Mouse (Mus musculus): Measurements from ENCODE around the gene Pkn1.
A peak's percentile ranks its signal among the peaks of the same experiment; 100 is the strongest.

Pkn1 gene

GRCm38 (mm10) chr8:83652744-83653661, 46.0 kb downstream of the Pkn1 start:
- DNase-seq (ENCODE audit: low spot score): no peak

GRCm38 (mm10) chr8:83652030-83652743, 46.8 kb downstream of the Pkn1 start, which contains the start of gene Gipc1:
Gene Gipc1 (plus strand): TSS chr8:83652677.
- DNase-seq (ENCODE audit: low spot score): peak; percentile 98

GRCm38 (mm10) chr8:83649699-83650098, 49.3 kb downstream of the Pkn1 start:
- DNase-seq (ENCODE audit: low spot score): no peak

- no peak for DNase-seq (ENCODE audit: low spot score)
Measured at GRCm38 (mm10) chr8:83648031-83648430, 50.9 kb downstream of the Pkn1 start.

DNA sequence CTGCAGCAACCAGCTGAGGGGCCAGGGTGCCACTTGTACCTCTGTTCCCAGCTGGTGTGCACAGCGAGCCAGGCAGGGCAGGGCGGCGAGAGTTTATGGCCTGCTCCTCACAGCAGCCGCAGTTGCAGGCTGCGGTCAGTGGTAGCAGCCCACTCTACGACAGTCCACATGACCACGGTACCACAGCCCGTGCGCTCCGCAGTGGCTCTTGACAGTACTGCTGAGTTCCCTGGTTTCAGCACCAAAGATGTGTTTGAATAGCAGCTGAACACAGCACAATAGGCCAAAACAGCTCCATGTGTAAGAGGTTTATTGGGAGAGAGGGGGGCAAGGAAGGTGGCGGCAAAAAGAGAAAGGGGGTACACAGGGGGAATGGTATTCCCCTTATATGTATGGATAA, 51.5 kb downstream of the Pkn1 start:
- no peak for DNase-seq (ENCODE audit: low spot score)

DNA sequence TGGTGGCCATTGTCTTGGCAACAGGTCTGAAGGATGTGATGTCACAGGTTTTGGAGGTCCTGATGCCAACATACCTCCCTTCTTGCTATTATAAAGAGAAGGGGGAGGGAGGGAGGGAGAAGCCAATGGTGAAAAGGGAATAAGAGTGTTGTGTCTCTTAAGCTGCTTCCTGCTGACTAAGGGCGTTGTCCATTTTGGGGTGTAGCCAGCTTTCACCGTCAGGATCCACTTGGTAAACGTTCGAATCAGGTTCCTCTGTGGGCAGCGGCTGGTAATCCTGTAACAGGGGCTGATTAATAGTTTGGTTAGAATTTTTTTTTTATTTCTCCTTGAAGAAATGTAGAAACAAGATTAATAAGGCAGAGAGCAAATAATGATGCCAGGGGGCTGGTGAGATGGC, 59.3 kb downstream of the Pkn1 start:
- DNase-seq (ENCODE audit: low spot score): no peak

DNA sequence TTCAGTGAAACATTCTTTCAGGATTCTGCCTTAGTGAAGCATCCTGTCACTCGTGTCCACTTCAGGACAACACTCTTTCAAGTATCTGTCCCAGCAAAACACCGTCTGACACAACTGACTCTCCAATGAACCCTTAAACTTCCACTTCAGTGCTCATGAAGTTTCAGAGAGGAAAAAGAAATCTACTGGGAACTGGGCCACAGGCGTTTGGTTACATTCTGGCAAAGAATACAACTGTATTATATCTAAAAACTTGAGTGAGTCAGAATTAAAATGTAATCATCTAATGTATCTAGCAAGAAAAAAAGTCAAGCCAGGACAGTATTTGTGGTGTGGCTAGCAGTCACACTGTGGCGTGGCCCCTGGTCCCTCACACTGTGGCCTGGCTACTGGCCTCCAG, 60.1 kb downstream of the Pkn1 start:
- DNase-seq (ENCODE audit: low spot score): no peak

DNA sequence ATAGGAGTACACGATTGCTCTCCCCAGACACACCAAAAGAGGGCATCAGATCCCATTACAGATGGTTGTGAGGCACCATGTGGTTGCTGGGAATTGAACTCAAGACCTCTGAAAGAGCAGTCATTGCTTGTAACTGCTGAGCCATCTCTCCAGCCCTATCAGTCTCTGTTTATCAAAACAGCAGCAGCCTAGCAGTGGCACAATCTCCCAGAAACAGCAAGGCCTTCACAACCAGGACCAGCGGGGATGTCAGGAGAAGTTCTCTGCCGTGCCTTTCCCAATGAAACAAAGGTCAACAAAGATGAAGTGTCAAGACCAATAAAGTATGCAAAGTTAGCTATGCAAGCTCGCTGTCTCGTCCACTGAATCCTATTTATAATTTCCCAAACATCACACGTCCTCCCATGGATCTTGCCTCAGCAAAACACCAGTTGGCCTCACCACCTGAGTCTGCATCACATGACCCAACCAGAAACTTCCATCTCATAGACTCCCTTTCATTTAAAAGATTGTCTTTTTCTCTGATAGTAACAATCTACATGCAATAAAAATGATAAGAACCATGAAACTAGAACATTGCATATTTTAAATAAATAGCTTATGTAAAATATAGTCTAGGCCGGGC, 66.8 kb downstream of the Pkn1 start:
- DNase-seq (ENCODE audit: low spot score): no peak

- no peak for DNase-seq (ENCODE audit: low spot score)
Measured at GRCm38 (mm10) chr8:83625676-83626299, 73.2 kb downstream of the Pkn1 start.

GRCm38 (mm10) chr8:83624739-83625138, 74.2 kb downstream of the Pkn1 start:
- DNase-seq (ENCODE audit: low spot score): no peak

DNA sequence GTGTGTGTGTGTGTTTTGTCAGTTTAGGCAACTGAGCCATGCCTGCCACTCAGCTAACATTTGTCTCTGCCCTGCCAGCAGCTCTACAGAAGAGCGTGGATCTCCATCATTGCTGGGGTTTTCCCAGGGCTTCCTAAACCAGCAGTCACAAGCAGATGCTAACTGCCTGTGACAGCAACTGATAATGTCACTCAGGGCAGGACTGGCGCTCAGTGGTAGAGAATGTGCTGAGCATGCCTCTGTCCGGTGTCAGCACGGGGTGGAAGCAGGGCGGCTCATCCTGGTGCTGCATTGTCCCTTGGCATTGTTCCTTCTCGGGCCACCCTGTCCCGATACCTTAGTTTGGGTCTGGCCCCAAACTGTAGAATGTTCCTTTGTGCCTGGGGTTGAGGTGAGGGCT, 75.4 kb downstream of the Pkn1 start:
- DNase-seq (ENCODE audit: low spot score): no peak

- peak; percentile 78 for DNase-seq (ENCODE audit: low spot score)
Measured at GRCm38 (mm10) chr8:83622389-83622989, 76.5 kb downstream of the Pkn1 start.

DNA sequence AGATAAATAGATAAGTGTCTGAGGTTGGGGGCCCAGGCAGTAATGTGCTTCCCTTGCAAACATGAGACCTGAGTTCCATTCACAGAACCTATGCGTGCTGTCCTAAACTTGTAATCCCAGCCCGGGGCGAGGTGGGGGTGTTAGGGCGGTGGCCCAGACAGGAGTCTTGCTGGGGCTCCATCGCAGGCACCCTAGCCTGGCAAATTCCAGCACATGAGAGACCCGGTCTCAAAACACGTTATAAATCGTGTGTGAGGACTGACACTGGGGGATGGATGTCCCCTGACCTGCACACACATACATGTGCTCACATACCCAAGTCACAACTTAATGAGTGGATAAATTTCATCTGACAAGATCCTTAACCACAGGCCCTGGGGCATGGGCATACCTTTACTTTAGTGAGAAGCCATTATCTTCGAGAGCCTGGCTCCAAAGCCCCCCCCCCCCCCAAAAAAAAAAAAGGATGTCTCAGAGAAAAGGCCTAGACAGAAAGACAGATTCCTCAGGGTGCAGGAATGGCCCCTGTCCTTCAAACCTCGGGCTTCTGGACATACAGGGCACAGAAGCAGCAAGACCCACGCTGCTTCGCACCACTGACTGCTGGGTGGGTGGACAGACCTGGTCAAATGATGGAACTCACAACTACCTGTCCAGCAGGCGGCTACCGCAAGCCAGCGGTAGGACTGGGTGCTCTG, 77.1 kb downstream of the Pkn1 start:
- DNase-seq (ENCODE audit: low spot score): no peak

DNA sequence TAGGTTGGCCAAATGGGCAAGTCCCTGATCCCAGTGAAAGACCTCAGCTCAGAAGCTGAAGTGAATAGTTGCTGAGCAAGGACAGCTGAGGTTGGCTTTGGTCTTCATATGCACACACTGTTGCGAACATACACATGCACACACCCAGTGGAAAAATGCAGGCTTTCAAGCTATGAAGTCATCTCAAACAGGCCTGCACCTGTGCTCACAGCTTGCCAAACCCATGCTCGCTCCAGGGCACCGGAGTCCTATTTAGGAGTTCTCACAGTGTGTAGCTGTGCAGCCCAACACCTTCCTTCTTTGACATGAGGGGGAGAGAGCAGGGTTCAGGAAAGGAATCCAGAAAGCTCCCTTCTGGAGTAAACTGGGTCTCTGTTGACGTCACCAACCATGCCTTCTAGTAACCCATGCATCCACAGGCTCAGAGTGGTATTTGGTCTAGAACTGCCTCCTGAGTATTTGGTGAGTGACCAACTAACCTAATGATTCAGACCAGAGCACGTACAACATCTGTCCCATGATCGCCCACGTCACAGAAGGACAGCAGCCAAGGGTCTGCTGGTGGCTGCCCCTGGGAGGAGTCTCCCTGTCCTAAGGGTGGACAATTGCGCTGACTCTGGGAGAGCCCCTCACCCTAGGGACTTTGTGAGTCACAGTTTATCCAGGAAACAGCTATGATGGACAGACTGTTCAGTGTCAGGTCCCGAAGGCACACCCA, 79.3 kb downstream of the Pkn1 start:
- no peak for DNase-seq (ENCODE audit: low spot score)

DNA sequence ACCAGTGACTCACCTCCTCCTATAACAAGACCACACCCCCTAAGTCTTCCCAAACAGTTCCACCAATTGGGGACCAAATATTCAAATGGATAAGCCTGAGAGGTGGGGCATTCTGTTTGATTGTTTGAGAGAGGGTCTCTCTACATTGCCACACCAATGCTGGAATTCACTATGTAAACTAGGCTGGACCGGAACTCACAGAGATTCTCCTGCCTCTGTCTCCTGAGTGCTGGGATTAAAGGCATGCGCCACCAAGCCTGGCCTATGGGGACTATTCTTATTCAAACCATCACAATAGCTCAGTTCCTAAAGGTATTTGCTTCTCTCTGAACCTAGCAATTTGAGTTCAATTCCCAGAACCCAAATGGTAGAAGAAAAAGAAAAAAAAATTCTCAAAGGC, 80.4 kb downstream of the Pkn1 start:
- DNase-seq (ENCODE audit: low spot score): no peak

DNA sequence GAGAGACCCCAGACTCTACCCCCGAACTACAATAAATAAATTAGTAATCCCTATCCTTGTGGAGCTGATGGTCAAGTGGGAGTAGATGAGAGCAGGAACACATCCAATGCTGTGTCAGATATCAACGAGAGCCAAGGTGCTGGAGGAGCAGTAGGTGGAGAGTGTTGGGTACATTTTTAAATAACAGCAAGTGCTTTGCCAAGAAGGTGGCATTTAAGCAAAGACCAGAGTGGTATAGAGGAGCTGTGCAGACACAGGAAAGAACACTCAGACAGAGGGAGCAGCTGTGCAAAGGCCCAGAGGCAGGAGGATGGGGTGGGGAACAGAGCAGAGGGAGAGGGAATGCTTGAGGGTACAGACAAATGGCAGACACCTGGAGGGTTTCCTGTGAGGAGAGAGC, 81.9 kb downstream of the Pkn1 start:
- DNase-seq (ENCODE audit: low spot score): no peak

DNA sequence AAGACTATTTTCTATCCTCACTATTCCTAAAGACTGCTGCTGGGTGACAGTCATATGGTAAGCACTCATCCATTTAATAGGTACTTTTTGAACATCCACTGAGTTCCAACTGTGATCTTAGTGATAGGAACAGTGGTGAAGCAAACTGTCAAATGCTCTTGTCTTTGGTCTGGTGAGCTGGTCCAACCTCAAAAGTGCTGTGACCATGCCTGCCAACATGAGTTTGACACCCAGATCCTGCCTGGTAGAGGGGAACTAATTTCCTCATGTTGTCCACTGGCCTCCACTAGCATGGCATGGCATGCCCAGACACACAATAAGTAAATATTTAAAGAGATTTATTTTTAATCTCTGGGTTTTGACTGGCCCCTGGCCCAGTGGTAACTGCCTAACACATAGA, 82.4 kb downstream of the Pkn1 start:
- DNase-seq (ENCODE audit: low spot score): no peak
